Mouse (Mus musculus): ENCODE results near the gene Rasl11a. TPM values are rescaled to one million over a fixed set of nuclear protein-coding genes. Genes with fewer than 3 reads are reported as not detected.
A peak's percentile ranks its signal among the peaks of the same experiment; 100 is the strongest.
"Not testable (repeated sequence)": the region's sequence is repeated elsewhere in the genome, so short reads cannot be mapped to it uniquely, and the experiment has no call there.

Rasl11a gene
- total RNA-seq, 2 experiments from 2014 or later = 3.8 to 4.3 TPM

- intact Hi-C loops (cut with DNase I) = no loop called here
- DNase-seq = no peak
Observed at GRCm38 (mm10) chr5:146883053-146883452, 38.2 kb downstream of the Rasl11a start.

- DNase-seq = no peak
- intact Hi-C loops (cut with DNase I) = no loop called here
Observed at GRCm38 (mm10) chr5:146883486-146884272, 38.8 kb downstream of the Rasl11a start.

- DNase-seq = peak in 1 of 2 experiments; percentile 18
- intact Hi-C loops (cut with DNase I) = no loop called here
Observed at GRCm38 (mm10) chr5:146891127-146891526, 46.3 kb downstream of the Rasl11a start.

GRCm38 (mm10) chr5:146892904-146893303 lies 48.0 kb downstream of the Rasl11a start:
- intact Hi-C loops (cut with DNase I) = no loop called here
- no peak for DNase-seq

GRCm38 (mm10) chr5:146893478-146894182 lies 48.8 kb downstream of the Rasl11a start:
- no peak for DNase-seq
- intact Hi-C loops (cut with DNase I) = no loop called here

GRCm38 (mm10) chr5:146895667-146896066 lies 50.8 kb downstream of the Rasl11a start:
- intact Hi-C loops (cut with DNase I); DNase-seq: not testable (repeated sequence)

- DNase-seq = no peak
- intact Hi-C loops (cut with DNase I) = no loop called here
Observed at GRCm38 (mm10) chr5:146896973-146897372, 52.1 kb downstream of the Rasl11a start.

Other genes with a start within 250 kb of the Rasl11a start
- gene Usp12, start 50.1 kb upstream of the Rasl11a start, total RNA-seq (2021) = 10 to 100 TPM; 15.5 to 17.1 TPM
- gene Rpl21, start 12.2 kb upstream of the Rasl11a start, total RNA-seq (2021) = 100 to 1,000 TPM; 132 to 153 TPM
- 10 to 100 TPM; 19.9 to 22.4 TPM for gene Gtf3a, start 103.6 kb downstream of the Rasl11a start, total RNA-seq (2021)
- 10 to 100 TPM; 27.0 to 29.6 TPM for gene Mtif3, start 118.7 kb downstream of the Rasl11a start, total RNA-seq (2021)
- 10 to 100 TPM in 1 of 2 experiments, 1 to 10 TPM in 1; 10.0 to 10.8 TPM for gene Lnx2, start 231.5 kb downstream of the Rasl11a start, total RNA-seq (2021)
- 10 to 100 TPM; 69.4 to 72.8 TPM for gene Polr1d, start 232.0 kb downstream of the Rasl11a start, total RNA-seq (2021)

Measured in heart, postnatal 36 days (tissue).